Mouse (Mus musculus): ENCODE data around the gene Rraga.

Gene Rraga

DNA sequence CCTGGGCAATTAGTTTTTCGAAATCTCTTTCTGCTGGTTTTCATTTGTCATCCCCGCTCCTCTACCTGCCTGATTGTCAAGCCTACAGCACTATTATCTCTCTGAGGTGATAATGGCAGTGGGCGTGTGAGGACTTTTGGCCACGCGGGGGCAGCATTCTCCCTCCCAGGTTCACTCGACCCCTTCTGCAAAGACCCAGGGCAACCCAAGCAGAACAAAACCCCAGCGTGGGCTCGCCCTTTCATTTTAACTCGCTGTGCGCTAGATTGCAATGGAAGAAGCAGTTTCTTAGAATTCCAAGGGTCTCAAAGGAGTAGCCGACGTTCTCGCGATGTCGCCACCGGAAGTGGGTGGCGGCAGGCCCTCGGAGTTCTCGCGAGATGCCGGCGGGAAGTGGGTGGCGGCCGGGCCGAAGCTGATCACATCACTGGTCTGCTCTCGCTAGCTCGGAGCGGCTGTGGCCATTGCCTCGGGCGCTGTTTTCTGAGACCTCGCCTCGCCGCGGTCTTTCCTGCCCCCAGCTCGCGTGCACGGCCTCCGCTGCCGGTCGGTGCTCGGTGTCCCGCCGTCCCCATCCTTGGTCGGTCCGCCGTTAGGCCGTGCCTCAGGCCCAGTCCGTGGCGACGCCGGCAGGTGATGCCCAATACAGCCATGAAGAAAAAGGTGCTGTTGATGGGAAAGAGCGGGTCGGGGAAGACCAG lies at the start of gene Rraga:
TSS of gene Rraga (plus strand) at position 386 of the 701 bp plus-strand sequence.
- DNase-seq (ENCODE audit: extremely low spot score, low read depth, low spot score), result peak; percentile 76

DNA sequence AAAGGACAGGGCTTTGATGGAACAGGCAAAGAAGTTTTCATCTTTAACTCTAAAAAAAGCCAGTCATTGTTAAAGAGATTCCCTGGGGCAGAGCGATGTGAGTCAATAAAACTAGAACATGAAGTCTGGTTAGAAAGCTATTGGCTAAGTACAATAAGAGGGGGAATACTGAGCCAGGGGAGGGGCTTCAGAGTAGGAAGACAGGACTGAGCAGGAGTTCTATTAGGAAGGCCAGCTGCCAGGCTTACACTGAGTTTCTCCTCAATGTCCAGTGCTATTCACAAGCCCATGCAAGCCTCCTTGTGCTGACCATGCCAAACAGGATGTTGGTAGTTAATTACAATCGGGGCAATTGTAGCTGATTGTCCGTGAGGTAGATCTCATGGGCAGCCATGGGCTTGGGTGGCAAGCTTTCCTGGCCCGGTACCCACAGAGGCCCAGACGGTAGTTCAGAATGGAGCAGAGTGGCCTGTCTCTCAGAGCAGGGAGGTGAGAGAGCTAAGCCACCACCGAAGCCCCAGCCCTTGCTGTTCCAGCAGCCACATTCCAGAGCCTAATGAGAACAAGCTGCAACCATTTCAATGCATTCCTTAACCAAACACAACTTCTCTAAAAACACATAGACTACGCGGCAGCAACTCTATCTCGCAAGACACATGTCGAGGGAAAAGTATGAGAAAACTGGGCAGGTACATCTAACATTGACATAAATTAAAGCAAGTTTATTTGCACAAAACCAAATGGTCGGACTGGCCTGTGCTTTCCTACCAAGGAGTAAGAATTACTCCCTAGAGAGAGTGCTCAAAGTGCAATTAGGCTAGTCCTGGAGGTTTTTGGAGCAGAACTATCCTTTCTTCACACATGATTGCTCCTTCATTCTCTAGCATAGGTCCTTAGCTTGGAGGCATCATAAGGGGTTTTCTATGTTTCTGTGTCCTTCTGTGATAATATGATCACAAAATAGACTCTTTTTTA lies 48.0 kb upstream of the Rraga start:
- no peak for DNase-seq (ENCODE audit: extremely low spot score, low read depth, low spot score)

DNA sequence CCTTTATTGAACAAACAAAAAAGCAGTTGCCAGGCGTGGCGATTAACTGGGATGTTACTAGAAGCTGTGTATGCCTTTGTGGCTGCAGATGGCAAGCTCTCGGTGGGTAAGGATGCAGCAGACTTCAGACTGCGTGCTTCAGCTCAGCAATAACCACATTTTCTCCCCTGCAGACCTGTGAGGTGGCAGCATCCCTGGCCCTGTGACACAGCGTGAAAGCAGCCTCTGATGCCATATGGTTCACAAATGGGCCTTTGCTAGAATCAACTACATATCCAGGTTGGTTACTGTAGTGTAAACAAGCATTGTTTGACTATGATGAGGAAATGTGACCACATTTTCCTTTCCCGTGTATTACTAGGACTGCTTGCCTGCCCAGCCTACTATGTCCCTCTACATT lies 46.3 kb upstream of the Rraga start:
- no peak for DNase-seq (ENCODE audit: extremely low spot score, low read depth, low spot score)

DNA sequence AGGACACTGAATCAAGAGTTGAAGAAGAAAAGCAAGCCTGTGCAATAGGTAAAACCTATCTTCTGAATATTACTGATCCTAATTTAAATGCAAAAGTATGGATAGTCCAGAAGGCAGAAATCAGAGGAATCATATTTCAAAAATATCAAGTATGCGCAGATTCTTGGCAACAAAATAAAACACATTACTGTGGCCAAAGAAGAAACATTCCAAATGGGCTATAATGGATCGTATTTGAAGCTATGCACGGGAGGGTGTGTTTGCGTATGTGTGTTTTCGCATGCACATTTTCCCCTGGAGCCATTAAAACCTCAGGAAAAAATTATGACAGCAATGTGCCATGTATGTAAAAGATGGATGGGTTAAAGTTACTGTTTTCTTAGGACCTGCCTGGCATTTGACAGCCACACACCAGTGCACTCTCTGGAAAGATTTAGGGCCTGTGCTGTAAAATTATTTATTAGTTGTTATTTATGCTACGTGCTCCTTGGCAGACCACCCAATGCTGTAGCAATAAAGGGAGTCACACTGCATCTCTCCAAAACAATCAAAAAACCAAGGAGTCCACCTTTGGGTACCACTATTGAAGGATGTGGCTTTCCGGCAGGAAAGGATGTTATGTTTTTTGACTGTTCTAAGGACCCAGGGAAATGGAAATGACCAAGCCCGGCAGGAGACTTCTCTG lies 41.9 kb upstream of the Rraga start:
- DNase-seq (ENCODE audit: extremely low spot score, low read depth, low spot score), result no peak

DNA sequence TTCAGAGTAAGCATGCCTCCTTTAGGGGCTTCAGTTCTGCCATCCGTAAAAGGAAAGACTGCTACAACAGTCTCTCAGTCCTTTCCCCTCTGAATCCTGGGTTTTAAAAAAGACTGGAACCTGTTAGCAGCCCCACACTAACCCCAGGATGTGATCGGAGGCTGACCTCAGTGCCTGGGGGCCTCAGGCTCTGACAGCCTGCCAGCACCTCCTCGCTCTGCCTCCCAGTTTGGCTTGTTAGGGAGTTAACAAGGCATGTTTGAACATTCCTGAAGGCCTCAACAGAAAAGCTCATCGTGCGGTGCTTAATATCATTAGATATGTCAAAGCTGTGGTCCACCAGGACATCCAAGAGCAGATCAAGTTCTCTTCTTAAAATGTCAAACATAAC lies 41.4 kb upstream of the Rraga start:
- no peak for DNase-seq (ENCODE audit: extremely low spot score, low read depth, low spot score)

DNA sequence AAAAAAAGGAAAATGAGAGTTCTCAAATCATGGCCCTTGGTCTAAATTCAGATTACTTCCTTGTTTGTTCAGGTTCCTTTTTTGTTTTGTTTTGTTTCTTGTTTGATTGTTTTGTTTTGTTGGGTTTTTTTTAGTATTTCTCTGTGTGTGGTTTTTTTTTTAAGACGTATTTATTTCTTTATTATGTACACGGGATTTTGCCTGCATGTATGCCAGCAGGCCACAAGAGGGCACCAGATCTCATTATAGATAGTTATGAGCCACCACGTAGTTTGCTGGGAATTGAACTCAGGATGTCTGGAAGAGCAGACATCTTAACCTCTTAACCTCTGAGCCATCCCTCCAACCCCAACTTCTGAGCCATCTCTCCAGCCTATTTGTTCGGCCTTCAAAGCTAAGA lies 37.5 kb upstream of the Rraga start:
- no peak for DNase-seq (ENCODE audit: extremely low spot score, low read depth, low spot score)

DNA sequence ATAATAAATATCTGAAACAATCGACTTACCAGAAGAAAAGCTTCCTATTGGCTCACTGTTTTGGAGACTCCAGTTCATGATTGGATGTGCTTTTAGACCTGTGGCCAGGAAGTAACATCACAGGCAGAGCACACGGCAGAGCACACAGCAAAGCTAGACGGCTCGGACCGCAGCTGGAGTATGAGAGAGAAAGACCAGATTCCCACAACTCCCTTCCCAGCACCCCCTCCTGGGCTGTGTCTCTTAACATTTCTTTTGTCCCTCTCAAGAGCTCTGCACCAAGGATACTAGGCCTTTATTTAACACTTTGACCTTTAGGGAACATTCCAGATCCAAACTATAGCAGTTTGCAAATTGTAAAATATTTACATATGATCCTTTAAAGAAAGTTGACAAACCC lies 36.5 kb upstream of the Rraga start:
- no peak for DNase-seq (ENCODE audit: extremely low spot score, low read depth, low spot score)

DNA sequence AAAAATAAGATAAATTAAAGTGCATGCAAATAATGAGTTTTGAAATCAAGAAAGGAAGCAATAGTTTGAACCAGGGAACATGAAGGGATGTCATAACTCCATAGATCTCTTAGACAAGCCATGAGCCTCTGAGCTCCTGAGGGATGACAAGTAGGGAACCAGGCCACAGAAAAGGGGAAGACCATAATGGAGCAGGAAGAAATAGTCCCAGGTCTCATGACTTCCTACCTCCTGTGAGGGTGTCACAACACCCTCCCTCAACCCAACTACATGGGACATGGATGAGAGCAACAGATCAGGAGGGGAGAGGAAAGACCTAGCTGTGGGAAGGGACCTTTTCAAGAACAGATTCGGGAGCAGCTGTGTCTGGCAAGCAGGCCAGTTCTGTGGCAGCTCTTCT lies 33.9 kb upstream of the Rraga start:
- no peak for DNase-seq (ENCODE audit: extremely low spot score, low read depth, low spot score)

DNA sequence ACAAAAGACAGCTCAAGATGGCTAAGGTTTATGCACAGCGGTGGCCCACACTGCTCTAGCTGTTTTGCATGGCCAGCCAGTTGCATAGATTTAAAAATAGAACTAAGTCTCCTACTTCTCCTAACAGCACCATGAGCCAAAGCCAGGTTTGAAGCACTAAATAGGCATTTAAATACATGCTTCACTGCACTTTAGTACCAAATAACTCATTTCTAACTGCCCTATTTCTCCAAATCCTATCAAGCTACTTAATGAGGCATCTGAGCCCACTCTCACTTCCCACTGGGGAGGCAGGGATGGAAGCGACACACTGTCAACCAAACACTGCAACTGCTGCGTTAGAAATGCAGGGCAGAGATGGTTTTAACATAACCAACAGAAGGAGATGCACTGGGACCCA lies 31.5 kb upstream of the Rraga start:
- no peak for DNase-seq (ENCODE audit: extremely low spot score, low read depth, low spot score)

DNA sequence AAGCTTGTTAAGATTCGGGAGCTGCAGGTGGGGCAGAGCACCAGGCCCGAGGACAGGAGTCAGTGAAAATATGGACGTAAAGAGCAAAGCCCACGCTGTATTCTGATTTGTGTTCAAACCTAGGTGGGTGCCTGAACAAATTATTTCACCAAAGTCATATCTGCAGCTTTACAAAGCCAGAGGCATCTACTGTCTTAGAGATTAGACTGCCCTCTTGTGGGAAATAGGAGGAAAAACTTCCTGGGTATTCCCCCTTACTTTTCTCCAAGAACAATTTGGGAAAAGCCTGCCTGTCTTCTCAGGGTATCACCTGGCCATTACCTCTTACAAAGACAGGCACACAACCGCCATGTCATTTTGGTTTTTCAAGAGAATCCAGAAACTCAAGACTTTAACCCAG lies 29.9 kb upstream of the Rraga start:
- no peak for DNase-seq (ENCODE audit: extremely low spot score, low read depth, low spot score)

DNA sequence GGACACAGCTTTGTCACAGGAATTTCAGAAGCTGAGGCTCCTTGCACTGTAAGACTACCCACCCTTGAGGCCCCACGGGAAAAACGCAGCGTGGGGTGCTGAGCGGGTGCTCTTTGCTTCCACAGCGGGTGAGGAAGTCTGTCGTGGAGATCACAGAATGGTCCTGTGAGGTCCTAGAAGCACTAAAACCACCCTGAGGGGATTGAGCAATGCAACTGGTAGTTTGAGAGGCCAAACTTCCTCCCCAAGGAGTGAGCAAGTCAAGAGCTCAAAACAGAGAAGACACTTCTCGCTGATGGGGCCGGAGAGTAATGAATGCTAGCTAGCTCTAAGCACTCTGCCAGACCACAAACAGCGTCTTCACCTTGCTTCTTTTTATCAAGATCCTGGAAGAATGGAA lies 27.1 kb upstream of the Rraga start:
- DNase-seq (ENCODE audit: extremely low spot score, low read depth, low spot score), result no peak

DNA sequence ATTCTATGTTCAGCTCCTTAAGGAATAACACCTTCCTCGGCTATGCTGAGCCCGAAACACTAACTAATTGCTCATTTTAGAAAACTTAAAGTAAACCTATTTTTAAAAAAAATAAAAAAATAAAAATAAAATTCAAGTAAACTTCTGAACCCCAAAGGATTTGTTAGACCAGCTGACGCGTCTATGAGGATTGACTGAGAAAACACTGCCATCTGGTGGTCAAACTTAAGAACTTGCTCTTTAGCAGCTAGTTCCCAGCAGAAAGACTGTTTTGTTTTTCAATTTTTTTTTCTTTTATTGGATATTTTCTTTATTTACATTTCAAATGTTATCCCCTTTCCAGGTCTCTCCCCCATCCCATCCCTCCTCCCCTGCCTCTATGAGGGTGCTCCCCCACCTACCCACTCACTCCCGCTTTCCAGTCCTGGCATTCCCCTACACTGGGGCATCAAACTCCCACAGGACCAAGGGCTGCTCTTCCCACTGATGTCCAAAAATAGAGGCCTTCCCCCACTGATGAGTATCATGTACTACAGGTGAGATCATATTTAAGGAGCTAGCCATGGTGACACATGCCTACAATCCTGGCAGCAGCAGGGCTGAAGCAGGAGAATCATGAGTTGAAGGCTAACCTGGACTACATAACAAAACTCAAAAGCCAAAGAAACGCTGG lies 20.3 kb upstream of the Rraga start:
- no peak for DNase-seq (ENCODE audit: extremely low spot score, low read depth, low spot score)

DNA sequence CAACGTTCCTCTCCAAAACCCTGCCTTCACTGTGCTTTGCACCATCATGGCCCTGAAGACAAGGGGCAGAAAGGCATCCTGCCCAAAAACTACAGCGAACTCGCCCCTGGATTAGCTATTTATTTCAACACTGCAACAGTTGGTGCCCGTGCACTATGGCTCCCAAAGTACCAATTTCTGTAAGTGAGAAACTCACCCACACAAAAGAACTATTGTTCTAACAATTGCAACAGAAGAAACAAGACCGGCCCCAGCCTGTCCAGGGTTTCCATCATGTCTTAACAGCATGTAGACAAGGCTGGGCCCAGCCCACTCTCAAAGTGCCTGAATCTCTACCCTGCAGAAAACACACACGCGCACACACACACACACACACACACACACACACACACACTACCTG lies 18.1 kb upstream of the Rraga start:
- DNase-seq (ENCODE audit: extremely low spot score, low read depth, low spot score), result no peak

DNA sequence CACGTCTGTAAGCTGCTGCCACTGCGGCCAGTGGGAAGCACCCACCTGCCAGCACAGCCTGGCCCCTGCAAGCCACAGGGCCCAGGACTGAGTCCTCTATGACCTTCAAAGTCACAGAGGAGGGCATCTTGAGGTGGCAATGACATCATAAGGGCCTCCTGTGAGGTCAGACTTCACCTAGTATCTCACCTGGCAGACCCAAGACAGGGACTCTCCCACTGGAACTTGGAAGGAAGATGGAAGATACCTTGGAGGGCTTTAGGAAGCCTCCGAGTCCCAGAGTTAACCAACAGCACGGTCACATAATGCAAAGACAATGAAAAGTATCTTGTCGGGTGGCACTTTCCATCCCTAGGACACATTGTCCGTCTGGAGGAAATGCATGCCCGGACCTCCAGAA lies 17.2 kb upstream of the Rraga start, which contains the start of gene Saxo1:
TSS of gene Saxo1 (minus strand) at position 101 of the 400 bp plus-strand sequence.
- no peak for DNase-seq (ENCODE audit: extremely low spot score, low read depth, low spot score)

DNA sequence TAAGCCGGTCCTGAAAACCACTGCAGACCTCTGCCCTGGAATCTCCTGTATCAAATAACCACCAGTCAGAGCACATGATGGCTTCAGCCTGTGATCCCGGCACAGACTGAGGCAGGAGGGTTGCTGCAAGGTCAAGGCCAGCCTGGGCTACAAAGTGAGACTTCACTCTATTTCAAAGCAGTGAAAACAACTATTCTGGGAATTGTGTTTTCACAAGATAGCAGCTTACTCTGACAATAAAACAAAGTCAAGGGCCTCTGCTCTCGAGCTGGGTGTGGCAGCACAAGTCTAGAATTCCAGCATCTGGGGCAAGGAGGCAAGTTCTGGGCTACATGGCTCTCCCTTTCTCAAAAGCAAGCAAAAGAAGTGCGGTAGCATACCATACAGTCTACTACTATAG lies 16.5 kb upstream of the Rraga start:
- DNase-seq (ENCODE audit: extremely low spot score, low read depth, low spot score), result no peak

DNA sequence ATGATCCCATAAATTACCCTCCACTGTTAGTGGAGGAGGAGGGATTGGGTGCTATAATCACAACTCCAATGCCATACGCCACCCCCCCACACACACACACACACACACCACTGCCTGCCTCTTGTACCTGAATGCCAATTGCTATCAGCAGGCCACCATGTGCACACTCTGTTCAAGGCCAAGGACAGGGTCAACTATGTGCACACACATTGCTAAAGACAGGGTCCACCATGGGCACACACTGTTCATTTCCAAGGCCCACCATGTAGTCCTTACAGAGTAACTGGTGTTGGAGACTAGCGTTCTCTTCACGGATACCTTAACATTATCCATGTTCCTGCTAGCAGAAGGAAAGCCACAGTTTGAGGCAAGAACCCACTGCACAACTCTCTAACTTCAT lies 14.4 kb upstream of the Rraga start:
- DNase-seq (ENCODE audit: extremely low spot score, low read depth, low spot score), result no peak

DNA sequence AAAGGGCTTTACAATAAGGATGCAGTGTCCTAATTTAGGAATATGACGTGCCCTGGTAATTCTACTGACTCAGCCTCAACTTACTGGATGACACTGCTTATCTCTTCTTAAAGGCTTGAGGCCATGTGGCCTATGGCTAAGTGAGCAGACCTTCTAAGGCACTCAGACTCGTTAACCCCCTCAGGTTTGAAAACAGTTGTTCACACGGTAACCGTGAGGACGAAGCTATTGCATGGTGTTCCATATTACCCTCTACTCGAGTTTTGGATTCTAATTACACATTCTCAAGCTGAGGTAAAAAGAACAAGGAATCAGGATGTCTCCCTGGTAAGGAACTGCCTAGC lies 557 bp upstream of the Rraga start:
- no peak for DNase-seq (ENCODE audit: extremely low spot score, low read depth, low spot score)

DNA sequence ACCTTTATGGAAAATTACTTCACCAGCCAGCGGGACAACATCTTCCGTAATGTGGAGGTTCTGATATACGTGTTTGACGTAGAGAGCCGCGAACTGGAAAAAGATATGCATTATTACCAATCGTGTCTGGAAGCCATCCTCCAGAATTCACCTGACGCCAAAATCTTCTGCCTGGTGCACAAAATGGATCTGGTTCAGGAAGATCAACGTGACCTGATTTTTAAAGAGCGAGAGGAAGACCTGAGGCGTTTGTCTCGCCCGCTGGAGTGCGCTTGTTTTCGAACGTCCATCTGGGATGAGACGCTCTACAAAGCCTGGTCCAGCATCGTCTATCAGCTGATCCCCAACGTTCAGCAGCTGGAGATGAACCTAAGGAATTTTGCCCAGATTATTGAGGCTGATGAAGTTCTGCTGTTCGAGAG lies 663 bp downstream of the Rraga start:
- DNase-seq (ENCODE audit: extremely low spot score, low read depth, low spot score), result no peak

DNA sequence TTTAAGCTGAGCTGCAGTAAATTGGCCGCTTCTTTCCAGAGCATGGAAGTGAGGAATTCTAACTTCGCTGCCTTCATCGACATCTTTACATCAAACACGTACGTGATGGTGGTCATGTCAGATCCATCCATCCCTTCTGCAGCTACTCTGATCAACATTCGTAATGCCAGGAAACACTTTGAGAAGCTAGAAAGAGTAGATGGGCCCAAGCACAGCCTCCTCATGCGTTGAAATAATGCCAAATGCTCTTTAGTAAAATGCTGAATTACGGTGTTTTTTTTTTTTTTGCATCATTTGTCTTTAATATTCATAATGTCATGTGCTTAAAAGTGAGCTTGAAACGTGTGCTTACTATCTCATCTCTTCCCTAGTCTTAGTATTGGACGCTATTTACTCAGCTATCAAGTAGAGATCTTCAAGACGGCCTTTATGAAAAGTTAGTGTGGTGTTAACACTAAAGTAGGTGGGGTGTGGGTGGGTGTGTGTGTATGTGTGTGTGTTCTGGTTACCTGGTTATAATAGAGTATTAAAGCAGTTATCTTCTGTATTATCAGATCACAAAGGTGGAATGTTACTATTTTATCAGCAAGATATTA lies 1.3 kb downstream of the Rraga start:
- no peak for DNase-seq (ENCODE audit: extremely low spot score, low read depth, low spot score)

DNA sequence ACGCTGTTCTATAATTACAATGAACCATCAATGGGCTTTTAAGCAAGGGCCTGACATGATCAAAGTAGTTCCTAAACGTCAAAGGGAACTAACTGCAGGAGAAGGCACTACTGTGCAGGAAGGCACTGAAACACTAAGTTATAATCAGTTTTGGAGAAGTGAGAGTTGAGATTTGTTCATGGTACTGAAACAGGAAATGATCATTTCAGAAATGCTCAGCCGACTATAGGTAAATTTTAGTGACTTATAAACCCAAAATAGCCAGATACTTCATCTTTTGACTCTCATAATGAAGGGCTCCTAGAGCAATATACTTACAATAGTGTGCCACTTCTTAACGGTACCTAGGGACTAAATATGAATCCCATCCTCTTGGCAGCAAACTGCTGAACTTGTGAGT lies 4.6 kb downstream of the Rraga start:
- DNase-seq (ENCODE audit: extremely low spot score, low read depth, low spot score), result no peak

DNA sequence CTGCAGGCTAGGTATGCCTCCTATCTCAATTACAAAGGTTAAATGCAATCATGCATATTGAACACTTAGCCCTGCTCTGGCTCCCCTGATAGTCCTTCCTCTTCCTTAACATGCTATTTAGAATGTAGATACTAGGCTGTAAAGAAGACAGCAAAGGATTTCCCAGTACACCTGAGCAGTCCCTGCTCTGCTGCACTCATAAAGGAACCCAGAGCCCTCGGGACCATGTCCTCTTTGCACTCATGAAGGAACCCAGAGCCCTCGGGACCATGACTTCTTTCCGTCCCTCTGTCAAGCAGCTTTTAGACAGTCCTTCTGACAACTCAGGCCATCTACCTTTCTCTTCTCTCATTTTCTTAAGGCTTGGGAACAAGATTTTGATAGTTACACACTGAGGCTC lies 5.1 kb downstream of the Rraga start:
- no peak for DNase-seq (ENCODE audit: extremely low spot score, low read depth, low spot score)

Measured in hindlimb bud, embryonic 11.5 days (tissue).